Mouse (Mus musculus): ENCODE results near the gene Fubp1. TPM values are rescaled to one million over a fixed set of nuclear protein-coding genes. Genes with fewer than 3 reads are reported as not detected.
"Not testable (repeated sequence)": the region's sequence is repeated elsewhere in the genome, so short reads cannot be mapped to it uniquely, and the experiment has no call there.

The Fubp1 gene
- polyA plus RNA-seq, 1 experiment from 2014 or later, result 184 TPM

DNA sequence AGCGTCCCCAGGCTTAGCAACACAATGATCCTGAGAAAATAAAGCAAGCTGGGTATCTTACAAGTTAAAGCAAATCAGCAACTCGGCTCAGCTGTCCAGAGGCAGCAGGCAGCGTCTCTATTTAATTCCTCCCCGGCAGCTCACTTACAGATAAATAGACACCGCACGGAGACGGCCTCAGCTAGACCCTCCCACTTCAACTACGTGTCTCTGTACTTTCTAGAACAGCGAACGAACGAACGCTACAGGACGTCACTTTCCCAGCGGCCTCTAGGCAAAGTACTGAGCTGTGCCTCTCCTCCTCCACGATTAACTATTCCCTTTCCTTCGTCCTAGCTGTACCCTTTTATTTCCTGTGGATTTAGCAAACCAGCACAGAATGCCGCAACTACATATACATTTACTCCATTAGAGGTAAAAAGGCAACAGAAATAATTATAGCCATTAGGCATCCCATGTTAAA, 16.6 kb upstream of the Fubp1 start:
- peak; percentile 99 for ATAC-seq (ENCODE audit: low FRiP score)
- no peaks in the 10 kb centered on the region for H3K9me3 ChIP-seq (replicated peaks)
- peak overlapping the region; percentile 57 for H3K4me2 ChIP-seq
- H3K27me3 ChIP-seq (replicated peaks), result no peaks in the 10 kb centered on the region
- peak overlapping the region; percentile 53 for H3K4me3 ChIP-seq (replicated peaks)
- H3K27ac ChIP-seq (replicated peaks), result peak overlapping the region; percentile 85
- H3K4me1 ChIP-seq, result peaks cover 17% of the 10 kb centered on the region
- under 1% methylated on average over 17 of the region's 17 CpGs for WGBS
- peak overlapping the region; percentile 59 for H3K9ac ChIP-seq (replicated peaks)
- H3K36me3 ChIP-seq, result no peaks in the 10 kb centered on the region

GRCm38 (mm10) chr3:152197246-152197645, 13.0 kb upstream of the Fubp1 start:
- not testable (repeated sequence) for H3K4me3 ChIP-seq (replicated peaks); H3K9me3 ChIP-seq (replicated peaks); H3K27me3 ChIP-seq (replicated peaks); H3K27ac ChIP-seq (replicated peaks); H3K4me1 ChIP-seq; H3K36me3 ChIP-seq; H3K9ac ChIP-seq (replicated peaks); ATAC-seq (ENCODE audit: low FRiP score); H3K4me2 ChIP-seq
- WGBS, result 44% methylated on average over 2 of the region's 2 CpGs

DNA sequence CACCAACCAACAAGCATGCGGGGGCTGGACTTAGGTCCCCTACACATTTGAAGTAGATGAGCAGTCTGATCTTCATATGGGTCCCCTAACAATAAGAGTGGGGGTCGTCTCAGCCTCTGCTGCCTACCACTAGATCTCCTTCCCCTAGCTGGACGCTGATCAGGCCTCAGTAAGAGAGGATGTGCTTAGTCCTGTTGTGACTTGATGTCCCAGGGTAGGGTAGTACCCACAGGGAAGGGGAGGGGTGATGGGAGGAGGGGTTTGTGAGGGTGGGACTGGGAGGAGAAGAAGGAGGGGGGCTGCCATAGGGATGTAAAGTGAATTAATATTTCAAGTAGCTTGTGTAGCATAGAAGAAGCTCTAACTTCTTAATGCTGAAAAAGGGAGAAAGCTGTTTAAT, 11.1 kb upstream of the Fubp1 start:
- H3K27ac ChIP-seq (replicated peaks), result no peak overlapping the region
- no peaks in the 10 kb centered on the region for H3K27me3 ChIP-seq (replicated peaks)
- no peak overlapping the region for H3K9ac ChIP-seq (replicated peaks)
- no peak overlapping the region for H3K4me2 ChIP-seq
- H3K4me1 ChIP-seq, result no peaks in the 10 kb centered on the region
- no peak for ATAC-seq (ENCODE audit: low FRiP score)
- no peaks in the 10 kb centered on the region for H3K36me3 ChIP-seq
- WGBS, result 57% methylated on average over 3 of the region's 3 CpGs
- no peak overlapping the region for H3K4me3 ChIP-seq (replicated peaks)
- no peaks in the 10 kb centered on the region for H3K9me3 ChIP-seq (replicated peaks)

GRCm38 (mm10) chr3:152201181-152201580, 9.0 kb upstream of the Fubp1 start:
- ATAC-seq (ENCODE audit: low FRiP score), result no peak
- 92% methylated on average over 3 of the region's 3 CpGs for WGBS

GRCm38 (mm10) chr3:152201651-152202050, 8.6 kb upstream of the Fubp1 start:
- H3K4me3 ChIP-seq (replicated peaks), result no peak overlapping the region
- H3K27ac ChIP-seq (replicated peaks), result no peak overlapping the region
- ATAC-seq (ENCODE audit: low FRiP score), result no peak
- no peaks in the 10 kb centered on the region for H3K36me3 ChIP-seq
- no peak overlapping the region for H3K4me2 ChIP-seq
- no peak overlapping the region for H3K9ac ChIP-seq (replicated peaks)
- no peaks in the 10 kb centered on the region for H3K27me3 ChIP-seq (replicated peaks)
- no peaks in the 10 kb centered on the region for H3K9me3 ChIP-seq (replicated peaks)
- no peaks in the 10 kb centered on the region for H3K4me1 ChIP-seq
- WGBS, result 95% methylated on average over 2 of the region's 2 CpGs

More at GRCm38 (mm10) chr3:152201181-152201580, 9.0 kb upstream of the Fubp1 start:
- Histone ChIP-seq H3K4me1 (no peaks in the 10 kb centered on the region), H3K9ac (replicated peaks) (no peak overlapping the region), H3K27ac (replicated peaks) (no peak overlapping the region), H3K9me3 (replicated peaks) (no peaks in the 10 kb centered on the region), H3K4me2 (no peak overlapping the region), H3K36me3 (no peaks in the 10 kb centered on the region), H3K27me3 (replicated peaks) (no peaks in the 10 kb centered on the region), H3K4me3 (replicated peaks) (no peak overlapping the region)

GRCm38 (mm10) chr3:152202942-152203341, 7.3 kb upstream of the Fubp1 start:
- no peaks in the 10 kb centered on the region for H3K27me3 ChIP-seq (replicated peaks)
- H3K9ac ChIP-seq (replicated peaks), result no peak overlapping the region
- no peak overlapping the region for H3K27ac ChIP-seq (replicated peaks)
- no peaks in the 10 kb centered on the region for H3K36me3 ChIP-seq
- ATAC-seq (ENCODE audit: low FRiP score), result no peak
- no peak overlapping the region for H3K4me2 ChIP-seq
- 0 out of 2 replicates have a peak, but pooled peaks cover 2% of the 10 kb centered on the region for H3K4me1 ChIP-seq
- H3K9me3 ChIP-seq (replicated peaks), result no peaks in the 10 kb centered on the region
- H3K4me3 ChIP-seq (replicated peaks), result no peak overlapping the region

DNA sequence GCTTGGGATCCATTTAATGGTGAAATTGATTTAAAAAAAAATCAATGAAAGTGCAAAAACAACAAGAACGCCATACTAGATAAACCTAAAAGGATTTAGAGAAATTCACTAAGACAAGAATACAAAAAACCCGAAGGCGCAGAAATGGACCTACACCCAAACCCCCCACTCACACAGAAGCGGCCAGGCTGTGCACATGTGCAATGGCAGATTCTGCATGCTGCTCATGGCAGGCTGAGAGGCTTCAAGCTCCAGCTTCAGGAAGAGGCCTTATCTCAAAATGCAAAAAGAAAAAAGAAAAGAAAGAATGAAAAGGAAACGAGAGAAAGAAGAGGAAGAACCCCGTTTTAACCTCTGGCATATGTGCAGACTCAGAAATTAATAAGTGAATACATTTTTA, 6.8 kb upstream of the Fubp1 start:
- no peaks in the 10 kb centered on the region for H3K27me3 ChIP-seq (replicated peaks)
- no peak overlapping the region for H3K4me3 ChIP-seq (replicated peaks)
- no peak overlapping the region for H3K9ac ChIP-seq (replicated peaks)
- 91% methylated on average over 6 of the region's 6 CpGs for WGBS
- no peak for ATAC-seq (ENCODE audit: low FRiP score)
- H3K4me2 ChIP-seq, result no peak overlapping the region
- peaks cover 4% of the 10 kb centered on the region; the same call in 1 of the 2 replicates for H3K4me1 ChIP-seq
- no peaks in the 10 kb centered on the region for H3K9me3 ChIP-seq (replicated peaks)
- no peak overlapping the region for H3K27ac ChIP-seq (replicated peaks)
- no peaks in the 10 kb centered on the region for H3K36me3 ChIP-seq

DNA sequence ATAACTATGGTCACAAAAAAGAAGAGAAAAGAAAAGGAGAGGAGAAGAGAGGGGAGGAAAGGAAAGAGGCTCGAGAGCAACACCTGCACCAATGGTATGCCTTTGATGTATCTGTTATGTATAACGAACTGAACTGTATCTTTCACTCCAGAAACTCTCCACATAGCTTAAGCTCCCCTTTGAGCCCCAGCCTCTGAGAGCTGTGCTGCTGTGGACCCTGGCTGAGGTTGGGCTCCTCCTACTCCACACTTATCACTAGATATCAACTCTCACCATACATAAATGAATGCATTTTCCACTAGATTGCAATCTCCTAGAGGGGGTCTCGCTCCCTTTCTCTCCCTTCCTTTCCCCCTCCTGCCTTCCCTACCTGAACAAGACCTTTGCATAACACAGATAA, 6.2 kb upstream of the Fubp1 start:
- Histone ChIP-seq H3K9me3 (replicated peaks) (no peaks in the 10 kb centered on the region), H3K27ac (replicated peaks) (no peak overlapping the region), H3K4me2 (no peak overlapping the region), H3K4me1 (peaks cover 7% of the 10 kb centered on the region; the same call in 1 of the 2 replicates), H3K36me3 (no peaks in the 10 kb centered on the region), H3K4me3 (replicated peaks) (no peak overlapping the region), H3K9ac (replicated peaks) (no peak overlapping the region), H3K27me3 (replicated peaks) (no peaks in the 10 kb centered on the region)
- ATAC-seq (ENCODE audit: low FRiP score), result no peak
- WGBS, result 74% methylated on average over 3 of the region's 3 CpGs

DNA sequence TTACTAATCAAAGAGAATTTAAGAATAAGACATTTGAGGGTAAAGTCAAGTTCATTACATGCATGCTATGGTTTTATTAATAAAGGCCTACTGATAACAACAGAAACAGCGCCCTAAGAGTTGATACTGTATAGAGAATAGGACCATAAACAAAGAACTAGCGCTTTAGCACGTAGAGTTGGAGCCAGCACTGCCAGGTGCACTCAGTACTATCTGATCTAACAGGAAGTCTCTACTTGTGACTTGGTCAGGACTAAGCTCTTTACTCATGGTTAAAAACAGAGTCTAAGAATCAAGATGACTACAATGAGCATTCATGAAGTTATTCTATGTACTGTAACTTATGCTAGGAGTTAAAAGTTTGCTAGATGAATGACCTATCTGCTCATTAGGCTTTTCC, 5.6 kb upstream of the Fubp1 start:
- H3K9ac ChIP-seq (replicated peaks), result no peak overlapping the region
- H3K4me1 ChIP-seq, result peaks cover 7% of the 10 kb centered on the region; the same call in 1 of the 2 replicates
- H3K27ac ChIP-seq (replicated peaks), result no peak overlapping the region
- 88% methylated on average over 3 of the region's 3 CpGs for WGBS
- ATAC-seq (ENCODE audit: low FRiP score), result no peak
- no peak overlapping the region for H3K4me3 ChIP-seq (replicated peaks)
- no peaks in the 10 kb centered on the region for H3K9me3 ChIP-seq (replicated peaks)
- no peaks in the 10 kb centered on the region for H3K36me3 ChIP-seq
- H3K4me2 ChIP-seq, result no peak overlapping the region
- H3K27me3 ChIP-seq (replicated peaks), result no peaks in the 10 kb centered on the region

GRCm38 (mm10) chr3:152207156-152207555, 3.1 kb upstream of the Fubp1 start:
- H3K4me2 ChIP-seq, result no peak overlapping the region
- H3K27me3 ChIP-seq (replicated peaks), result no peaks in the 10 kb centered on the region
- H3K27ac ChIP-seq (replicated peaks), result no peak overlapping the region
- WGBS, result over 99% methylated on average over 4 of the region's 4 CpGs
- peaks cover 14% of the 10 kb centered on the region for H3K4me1 ChIP-seq
- no peaks in the 10 kb centered on the region for H3K36me3 ChIP-seq
- no peak for ATAC-seq (ENCODE audit: low FRiP score)
- H3K9me3 ChIP-seq (replicated peaks), result no peaks in the 10 kb centered on the region
- H3K9ac ChIP-seq (replicated peaks), result no peak overlapping the region
- no peak overlapping the region for H3K4me3 ChIP-seq (replicated peaks)

DNA sequence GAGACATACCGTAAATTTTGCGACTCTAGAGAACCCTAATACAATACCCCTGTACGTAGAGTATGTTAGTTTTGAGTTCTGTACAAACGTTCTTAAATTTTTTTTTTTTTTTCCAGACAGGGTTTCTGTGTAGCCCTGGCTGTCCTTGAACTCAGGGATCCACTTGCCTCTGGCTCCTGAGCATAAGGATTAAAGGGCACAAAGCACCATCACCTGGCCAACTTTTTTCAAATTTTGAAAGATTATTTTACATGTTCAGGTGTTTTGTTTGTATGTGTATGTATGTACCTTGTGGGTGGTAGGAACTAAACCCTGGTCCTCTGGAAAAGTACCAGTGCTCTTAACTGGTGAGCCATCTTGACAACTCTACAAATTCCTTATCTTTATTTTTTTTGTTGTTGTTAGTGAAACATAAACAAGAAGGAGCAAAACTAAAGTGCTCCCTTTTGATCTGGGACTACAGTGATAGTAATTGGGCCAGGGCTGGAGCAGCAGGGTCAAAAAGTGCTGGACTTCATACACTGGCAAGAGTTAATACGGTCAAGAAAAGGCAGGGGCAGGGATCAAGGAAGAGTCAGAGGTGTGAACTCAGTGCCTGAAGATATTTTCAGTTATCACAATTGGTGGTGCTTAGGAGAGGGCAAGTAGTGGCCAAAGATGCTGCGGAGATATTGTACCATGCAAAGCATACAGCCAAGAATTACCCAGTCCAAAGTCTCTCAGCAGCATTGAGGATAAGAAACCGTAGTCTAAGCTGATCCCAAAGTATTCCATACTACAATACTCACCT, 1.9 kb upstream of the Fubp1 start:
- Histone ChIP-seq H3K27me3 (replicated peaks) (no peaks in the 10 kb centered on the region), H3K4me2 (peak overlapping the region; percentile 70), H3K36me3 (no peaks in the 10 kb centered on the region), H3K9me3 (replicated peaks) (no peaks in the 10 kb centered on the region), H3K4me3 (replicated peaks) (no peak overlapping the region), H3K9ac (replicated peaks) (no peak overlapping the region), H3K4me1 (peaks cover 25% of the 10 kb centered on the region), H3K27ac (replicated peaks) (no peak overlapping the region; the same call in 1 of the 2 replicates)
- ATAC-seq (ENCODE audit: low FRiP score), result no peak
- 91% methylated on average over 7 of the region's 7 CpGs for WGBS

GRCm38 (mm10) chr3:152209177-152209966, 850 bp upstream of the Fubp1 start:
- Histone ChIP-seq H3K36me3 (no peaks in the 10 kb centered on the region), H3K9ac (replicated peaks) (peak overlapping the region; percentile 99), H3K27me3 (replicated peaks) (no peaks in the 10 kb centered on the region), H3K27ac (replicated peaks) (peak overlapping the region; percentile 100), H3K4me2 (peak overlapping the region; percentile 70), H3K4me3 (replicated peaks) (peak overlapping the region; percentile 94), H3K4me1 (peaks cover 28% of the 10 kb centered on the region), H3K9me3 (replicated peaks) (no peaks in the 10 kb centered on the region)
- ATAC-seq (ENCODE audit: low FRiP score), result peak; percentile 51
- WGBS, result 4% methylated on average over 25 of the region's 25 CpGs
